8 mouse cellular contexts compared by ENCODE assay signal in the genomic region with DNA sequence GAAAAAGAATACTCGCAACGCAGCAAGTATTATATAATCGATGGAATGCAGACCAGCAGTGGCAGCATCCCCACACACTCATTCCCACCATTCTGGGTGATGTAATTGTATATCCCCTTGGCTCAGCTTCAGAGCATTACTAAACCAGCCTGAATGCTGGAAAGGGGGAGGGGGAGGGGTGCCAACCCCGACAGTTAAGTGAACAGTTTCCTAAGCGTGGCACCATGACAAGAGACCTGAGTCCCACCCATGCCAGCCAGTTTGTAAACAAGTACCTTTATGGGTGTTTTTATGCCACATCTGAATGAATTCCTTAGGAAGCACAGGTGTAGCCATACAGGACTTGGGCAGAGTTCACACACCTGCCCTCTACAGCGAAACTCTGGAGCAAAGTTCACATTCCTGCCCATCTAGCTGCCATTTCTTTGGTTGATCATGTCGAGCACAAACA. TPM values are rescaled to one million over a fixed set of nuclear protein-coding genes. Genes with fewer than 3 reads are reported as not detected.
DNase-seq lines count a peak whose midpoint lies in the region; ATAC-seq and TF ChIP-seq lines count a peak whose summit lies in the region.

No protein-coding gene starts in this region.

- H3K4me2 ChIP-seq in intestine, embryonic 16.5 days (ENCODE audit: low read depth, low read length), result peak overlapping the region; percentile 48
- peak overlapping the region; percentile 51 for H3K4me2 ChIP-seq in limb, embryonic 13.5 days (replicated peaks)
- peak overlapping the region; percentile 80 for H3K4me2 ChIP-seq in myocyte (ENCODE audit: low read depth)

- H3ac ChIP-seq in myocyte (ENCODE audit: control insufficient read depth, insufficient read length), result no peak overlapping the region

- TF ChIP-seq POLR2A in myocyte (IDR thresholded peaks at IDR 0.05; ENCODE audit: insufficient read length, low read depth), result no peak

- no peaks in the 10 kb centered on the region for H3K9me3 ChIP-seq in intestine, embryonic 16.5 days (ENCODE audit: control insufficient read depth, low read length)
- no peaks in the 10 kb centered on the region for H3K9me3 ChIP-seq in limb, embryonic 13.5 days

- H3K27me3 ChIP-seq in intestine, embryonic 16.5 days (replicated peaks; ENCODE audit: control insufficient read depth, insufficient read depth, low read length), result no peaks in the 10 kb centered on the region
- H3K27me3 ChIP-seq in limb, embryonic 13.5 days, result no peaks in the 10 kb centered on the region
- H3K27me3 ChIP-seq in myocyte (ENCODE audit: control insufficient read depth, insufficient read depth, insufficient read length), result no peaks in the 10 kb centered on the region

- H3K4me1 ChIP-seq in intestine, embryonic 16.5 days (ENCODE audit: control insufficient read depth, insufficient read depth, low read length), result peaks cover 22% of the 10 kb centered on the region
- peaks cover 56% of the 10 kb centered on the region for H3K4me1 ChIP-seq in limb, embryonic 13.5 days

- H3K79me2 ChIP-seq in myocyte (ENCODE audit: control insufficient read depth, insufficient read depth), result peaks cover 56% of the 10 kb centered on the region

- ATAC-seq in intestine, embryonic 16.5 days, result peak; percentile 84
- ATAC-seq in limb, embryonic 13.5 days (ENCODE audit: low FRiP score, low read depth), result peak; percentile 65

- H3K36me3 ChIP-seq in intestine, embryonic 16.5 days (ENCODE audit: control insufficient read depth, insufficient read depth, low read length), result peaks cover 6% of the 10 kb centered on the region
- peaks cover 6% of the 10 kb centered on the region; the same call in 1 of the 2 replicates for H3K36me3 ChIP-seq in limb, embryonic 13.5 days
- H3K36me3 ChIP-seq in myocyte (ENCODE audit: control insufficient read depth, insufficient read depth), result no peaks in the 10 kb centered on the region

- 0 out of 2 replicates have a peak overlapping the region, but pooled peaks have one; percentile 9 for H3K4me3 ChIP-seq in intestine, embryonic 16.5 days (ENCODE audit: low read length)
- 0 out of 2 replicates have a peak overlapping the region, but pooled peaks have one; percentile 8 for H3K4me3 ChIP-seq in limb, embryonic 13.5 days
- H3K4me3 ChIP-seq in myocyte, result no peak overlapping the region

- DNase-seq in adrenal gland, adult (ENCODE audit: inconsistent age in 2 of 2, low spot score in 1 of 2), result peak; percentile 50 to 75
- DNase-seq in adrenal gland, adult 18-20 months (ENCODE audit: low spot score in 2 of 2), result no peak
- peak; percentile 40 for DNase-seq in urinary bladder, postnatal 14 days (ENCODE audit: low spot score)
- DNase-seq in urinary bladder, postnatal 10 days (ENCODE audit: low spot score), result no peak
- DNase-seq in thymus, postnatal 10 days (ENCODE audit: low spot score in 2 of 2), result no peak

- no peak overlapping the region for H3K9ac ChIP-seq in intestine, embryonic 16.5 days (ENCODE audit: low read depth, low read length)
- no peak overlapping the region for H3K9ac ChIP-seq in limb, embryonic 13.5 days

- peak overlapping the region; percentile 96 for H3K27ac ChIP-seq in intestine, embryonic 16.5 days (ENCODE audit: low read length)
- H3K27ac ChIP-seq in limb, embryonic 13.5 days, result peak overlapping the region; percentile 75; the same call in 1 of the 2 replicates

- 16% methylated on average over 7 of the region's 7 CpGs for WGBS in intestine, embryonic 16.5 days
- 20% methylated on average over 7 of the region's 7 CpGs for WGBS in limb, embryonic 13.5 days

TF ChIP-seq in myocyte, 11 proteins besides CTCF, POLR2A, EP300 and RAD21:
- no peak for TF ChIP-seq SRF (IDR thresholded peaks at IDR 0.05; ENCODE audit: control insufficient read depth, insufficient read length, low read depth)
- TF ChIP-seq CEBPB (IDR thresholded peaks at IDR 0.05; ENCODE audit: insufficient read depth, poor library complexity, severe bottlenecking), result peak; percentile 68

RNA-seq across cellular contexts. Expression of gene Cnksr3, which starts 53.0 kb away (rescaled TPM):
- total RNA-seq in adrenal gland, adult 18-20 months (2021), result 10 to 100 TPM; 10.4 to 17.2 TPM
- 13.4 and 14.2 TPM in 2 replicates for polyA plus RNA-seq in intestine, embryonic 16.5 days (2015; fragmentation: Nextera tagmentation; extraction: Ambion mirVana)
- polyA plus RNA-seq in limb, embryonic 13.5 days (2015; fragmentation: Nextera tagmentation; extraction: Ambion mirVana), result 11.7 and 12.7 TPM in 2 replicates
- polyA plus RNA-seq in myocyte (2012; fragmentation: generic; extraction: Trizol), result 11.4 TPM

Comparison
In these comparisons a context has a peak if more than half of its experiments do, and no peak if none do; other contexts are left out.
1. DNase-seq: peak in adrenal gland, adult (2 of 2) and urinary bladder, postnatal 14 days (single experiment); none in adrenal gland, adult 18-20 months (0 of 2), urinary bladder, postnatal 10 days (single experiment) and thymus, postnatal 10 days (0 of 2).
2. Peak in every context shown above with its lines, with median percentiles within 50 percentile points of each other: H3K4me2 ChIP-seq.